Mouse (Mus musculus): Measurements from ENCODE around the gene Cpb1.

- TF ChIP-seq ZNF384 (IDR thresholded peaks at IDR 0.05; ENCODE audit: low read depth, low read length) (no peak), ZC3H11A (IDR thresholded peaks at IDR 0.05; ENCODE audit: borderline replicate concordance, low read depth, low read length) (no peak), HCFC1 (IDR thresholded peaks at IDR 0.05; ENCODE audit: borderline replicate concordance, insufficient read depth, low read length) (no peak), MAFK (IDR thresholded peaks at IDR 0.05; ENCODE audit: insufficient read depth, low read depth, low read length) (no peak), CHD2 (IDR thresholded peaks at IDR 0.05; ENCODE audit: low read depth, low read length) (no peak)
Measured at GRCm38 (mm10) chr3:20243913-20244312, 31.6 kb downstream of the Cpb1 start.
